ENCODE assay signal across 29 mouse cellular contexts in the genomic region with DNA sequence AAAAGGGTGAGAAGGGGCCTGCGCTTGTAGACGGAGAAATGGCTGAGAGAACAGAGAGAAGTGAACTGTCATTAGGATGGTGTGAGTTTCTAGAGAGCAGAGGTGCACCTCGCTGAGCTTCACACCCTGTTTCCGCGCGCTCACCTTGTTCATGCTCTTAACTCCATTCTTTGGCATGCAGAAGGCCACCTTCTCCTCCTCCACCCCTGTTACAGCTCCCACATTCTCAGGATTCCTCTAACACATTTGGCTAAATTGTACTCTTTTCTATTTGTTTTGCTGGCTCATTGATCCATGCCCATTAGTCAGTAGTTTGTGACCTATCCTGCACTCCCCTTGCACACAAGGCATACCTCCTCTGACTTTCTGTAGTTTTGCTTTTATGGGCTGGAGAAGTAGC. TPM values are rescaled to one million over a fixed set of nuclear protein-coding genes. Genes with fewer than 3 reads are reported as not detected.
A peak's percentile ranks its signal among the peaks of the same experiment; 100 is the strongest.
DNase-seq lines count a peak whose midpoint lies in the region; ATAC-seq and TF ChIP-seq lines count a peak whose summit lies in the region.
"Had no signal": no experiment of that assay in that cellular context is flagged by ENCODE, and none has a peak within 500 bp of the region (broad histone marks: within the 10 kb centered on the region; RNA-seq: fewer than 3 reads in every experiment).

No protein-coding gene starts in this region.

- in situ Hi-C loops in Patski (cut with MboI; ENCODE audit: low pct_unique_long_range_greater_than_20kb) = no loop called here

- DNase-seq in kidney, postnatal 25 days = no peak
- peak; percentile 41 for DNase-seq in kidney, postnatal 0 days (ENCODE audit: low spot score)
- no peak for DNase-seq in kidney, adult 8-10 months
- DNase-seq in Patski (ENCODE audit: low read depth, low spot score) = peak; percentile 6
- peak; percentile 21 for DNase-seq in R1 (ENCODE audit: low read depth, low spot score)
- no peak for DNase-seq in frontal cortex, postnatal 14 days (ENCODE audit: low spot score in 2 of 2)
- no peak for DNase-seq in hindbrain, postnatal 0 days (ENCODE audit: low spot score)
- DNase-seq: adrenal gland, adult 8-10 months; adrenal gland, postnatal 14 days; adrenal gland, postnatal 36 days; cerebellum, adult 11-12 months; cerebellum, adult 2 months; cerebellum, adult 9-10 months; cerebellum, postnatal 10 days; cerebellum, postnatal 25 days; forebrain, postnatal 0 days had no signal

- 72% methylated on average over 6 of the region's 6 CpGs for WGBS in kidney, embryonic 15.5 days
- 51% methylated on average over 6 of the region's 6 CpGs for WGBS in kidney, postnatal 0 days
- WGBS in hindbrain, postnatal 0 days = 84% methylated on average over 6 of the region's 6 CpGs

- 0 out of 2 replicates have a peak, but pooled peaks cover 7% of the 10 kb centered on the region for H3K4me1 ChIP-seq in kidney, embryonic 15.5 days
- H3K4me1 ChIP-seq in kidney, postnatal 0 days (replicated peaks; ENCODE audit: insufficient read depth, low read length) = no peaks in the 10 kb centered on the region
- H3K4me1 ChIP-seq in hindbrain, postnatal 0 days (ENCODE audit: insufficient read depth, low read length) = no peaks in the 10 kb centered on the region
- H3K4me1 ChIP-seq: embryonic facial prominence, embryonic 10.5 days; embryonic facial prominence, embryonic 12.5 days; forebrain, embryonic 13.5 days; forebrain, embryonic 15.5 days had no signal

- H3K9me3 ChIP-seq in kidney, embryonic 15.5 days (replicated peaks) = no peaks in the 10 kb centered on the region
- no peaks in the 10 kb centered on the region for H3K9me3 ChIP-seq in kidney, postnatal 0 days (replicated peaks; ENCODE audit: low read length)
- H3K9me3 ChIP-seq in hindbrain, postnatal 0 days (ENCODE audit: low read length) = no peaks in the 10 kb centered on the region
- H3K9me3 ChIP-seq: embryonic facial prominence, embryonic 10.5 days; embryonic facial prominence, embryonic 12.5 days; forebrain, embryonic 13.5 days; forebrain, embryonic 15.5 days had no signal

- no peaks in the 10 kb centered on the region for H3K27me3 ChIP-seq in kidney, embryonic 15.5 days
- H3K27me3 ChIP-seq in kidney, postnatal 0 days (ENCODE audit: insufficient read depth, low read length) = no peaks in the 10 kb centered on the region
- no peaks in the 10 kb centered on the region for H3K27me3 ChIP-seq in Patski
- H3K27me3 ChIP-seq in hindbrain, postnatal 0 days (ENCODE audit: insufficient read depth, low read length) = no peaks in the 10 kb centered on the region
- H3K27me3 ChIP-seq: embryonic facial prominence, embryonic 12.5 days; forebrain, embryonic 13.5 days; forebrain, embryonic 15.5 days had no signal

- POLR2A ChIA-PET in Patski (lab: Charles Lee) = interaction anchor here (0.9 to 1.4 kb wide), 2 partner anchors 9 to 13 kb away, joined by 3 read pairs; no protein-coding TSS in a partner anchor

- H3K4me2 ChIP-seq in kidney, embryonic 15.5 days = no peak overlapping the region
- no peak overlapping the region for H3K4me2 ChIP-seq in kidney, postnatal 0 days (ENCODE audit: low read length)
- H3K4me2 ChIP-seq in hindbrain, postnatal 0 days (ENCODE audit: low read depth, low read length) = no peak overlapping the region
- H3K4me2 ChIP-seq: embryonic facial prominence, embryonic 12.5 days; forebrain, embryonic 13.5 days; forebrain, embryonic 15.5 days had no signal

- peak; percentile 54; the same call in 1 of the 2 replicates for ATAC-seq in kidney, embryonic 15.5 days (replicated peaks; ENCODE audit: low FRiP score)
- peak; percentile 52; the same call in 1 of the 2 replicates for ATAC-seq in kidney, postnatal 0 days (replicated peaks; ENCODE audit: low FRiP score, low read depth)
- peak; percentile 97 for ATAC-seq in Patski
- no peak for ATAC-seq in hindbrain, postnatal 0 days
- ATAC-seq: activated CD4-positive, CD25-positive, alpha-beta regulatory T cell, adult 4 months; forebrain, embryonic 13.5 days; forebrain, embryonic 15.5 days; forebrain, postnatal 0 days had no signal

- no peak for TF ChIP-seq CTCF in kidney, postnatal 0 days (IDR thresholded peaks at IDR 0.05; ENCODE audit: low read depth)
- no peak for TF ChIP-seq CTCF in Patski (IDR thresholded peaks at IDR 0.05)
- no peak for TF ChIP-seq CTCF in hindbrain, postnatal 0 days (IDR thresholded peaks at IDR 0.05; ENCODE audit: low read depth)

- CTCF ChIA-PET in Patski (lab: Charles Lee) = interaction anchor here (0.7 to 5.3 kb wide), 4 partner anchors 13 to 44 kb away, joined by 3 to 24 read pairs (median 4); no protein-coding TSS in a partner anchor

- no peak overlapping the region for H3K27ac ChIP-seq in kidney, embryonic 15.5 days
- no peak overlapping the region for H3K27ac ChIP-seq in kidney, postnatal 0 days
- H3K27ac ChIP-seq in hindbrain, postnatal 0 days = no peak overlapping the region
- H3K27ac ChIP-seq: embryonic facial prominence, embryonic 10.5 days; embryonic facial prominence, embryonic 12.5 days; forebrain, embryonic 13.5 days; forebrain, embryonic 15.5 days had no signal

- H3K36me3 ChIP-seq in kidney, embryonic 15.5 days = no peaks in the 10 kb centered on the region
- no peaks in the 10 kb centered on the region for H3K36me3 ChIP-seq in kidney, postnatal 0 days (ENCODE audit: insufficient read depth, low read length)
- no peaks in the 10 kb centered on the region for H3K36me3 ChIP-seq in hindbrain, postnatal 0 days (ENCODE audit: insufficient read depth, low read length)
- H3K36me3 ChIP-seq: embryonic facial prominence, embryonic 10.5 days; embryonic facial prominence, embryonic 12.5 days; forebrain, embryonic 15.5 days had no signal

- no peak overlapping the region for H3K9ac ChIP-seq in kidney, embryonic 15.5 days
- H3K9ac ChIP-seq in kidney, postnatal 0 days (ENCODE audit: low read depth, low read length) = no peak overlapping the region
- H3K9ac ChIP-seq in hindbrain, postnatal 0 days (replicated peaks; ENCODE audit: low read length) = no peak overlapping the region
- H3K9ac ChIP-seq: embryonic facial prominence, embryonic 12.5 days; forebrain, embryonic 13.5 days; forebrain, embryonic 15.5 days; forebrain, postnatal 0 days had no signal

- H3K4me3 ChIP-seq in kidney, embryonic 15.5 days (replicated peaks) = no peak overlapping the region
- H3K4me3 ChIP-seq in kidney, postnatal 0 days (replicated peaks; ENCODE audit: low read depth, low read length) = no peak overlapping the region
- H3K4me3 ChIP-seq in hindbrain, postnatal 0 days (ENCODE audit: low read length) = no peak overlapping the region
- H3K4me3 ChIP-seq: embryonic facial prominence, embryonic 10.5 days; embryonic facial prominence, embryonic 12.5 days; forebrain, embryonic 13.5 days; forebrain, embryonic 15.5 days had no signal

RNA-seq across cellular contexts. Expression of a gene that starts 23.6 kb away (rescaled TPM):
- polyA plus RNA-seq in kidney, embryonic 15.5 days (2015; fragmentation: Nextera tagmentation; extraction: Ambion mirVana) = 57.5 and 58.1 TPM in 2 replicates
- polyA plus RNA-seq in kidney, postnatal 0 days (2015; fragmentation: Nextera tagmentation; extraction: Ambion mirVana) = 138 and 140 TPM in 2 replicates
- 0.81 TPM for polyA plus RNA-seq in Patski (2021)
- total RNA-seq in hindbrain, postnatal 0 days (2014; rRNA removed) = not detected in 2 replicates
- not detected in 2 replicates for polyA plus RNA-seq in hindbrain, postnatal 0 days (2015; fragmentation: Nextera tagmentation; extraction: Ambion mirVana)
- total RNA-seq: adrenal gland, postnatal 36 days; ES-E14; forebrain, postnatal 0 days; MEL had no signal
- polyA plus RNA-seq: activated CD4-positive, CD25-positive, alpha-beta regulatory T cell, adult 4 months; C2C12; cerebellum, adult 2 months; cortical plate, adult 2 months; embryonic facial prominence, embryonic 10.5 days; embryonic facial prominence, embryonic 12.5 days; embryonic facial prominence, embryonic 14.5 days; forebrain, embryonic 11.5 days; forebrain, embryonic 13.5 days; forebrain, embryonic 15.5 days; forebrain, postnatal 0 days had no signal

RNA-seq across cellular contexts. Expression of a gene that starts 41.3 kb away (rescaled TPM):
- not detected in 2 replicates for polyA plus RNA-seq in kidney, embryonic 15.5 days (2015; fragmentation: Nextera tagmentation; extraction: Ambion mirVana)
- not detected in 2 replicates for polyA plus RNA-seq in kidney, postnatal 0 days (2015; fragmentation: Nextera tagmentation; extraction: Ambion mirVana)
- not detected for polyA plus RNA-seq in Patski (2021)
- not detected in 2 replicates for total RNA-seq in hindbrain, postnatal 0 days (2014; rRNA removed)
- polyA plus RNA-seq in hindbrain, postnatal 0 days (2015; fragmentation: Nextera tagmentation; extraction: Ambion mirVana) = not detected in 2 replicates
- total RNA-seq: adrenal gland, adult 18-20 months; adrenal gland, adult 8-10 months; adrenal gland, postnatal 14 days; adrenal gland, postnatal 36 days; ES-E14; forebrain, postnatal 0 days; MEL had no signal
- polyA plus RNA-seq: activated CD4-positive, CD25-positive, alpha-beta regulatory T cell, adult 4 months; C2C12; cerebellum, adult 2 months; cortical plate, adult 2 months; embryonic facial prominence, embryonic 10.5 days; embryonic facial prominence, embryonic 12.5 days; embryonic facial prominence, embryonic 14.5 days; forebrain, embryonic 11.5 days; forebrain, embryonic 13.5 days; forebrain, embryonic 15.5 days; forebrain, postnatal 0 days had no signal

RNA-seq across cellular contexts. Expression of a gene that starts 46.2 kb away (rescaled TPM):
- polyA plus RNA-seq in kidney, embryonic 15.5 days (2015; fragmentation: Nextera tagmentation; extraction: Ambion mirVana) = 2.4 and 2.5 TPM in 2 replicates
- polyA plus RNA-seq in kidney, postnatal 0 days (2015; fragmentation: Nextera tagmentation; extraction: Ambion mirVana) = 4.9 TPM in 2 replicates
- 59.9 TPM for polyA plus RNA-seq in Patski (2021)
- 0.42 and 1.3 TPM in 2 replicates for total RNA-seq in hindbrain, postnatal 0 days (2014; rRNA removed)
- polyA plus RNA-seq in hindbrain, postnatal 0 days (2015; fragmentation: Nextera tagmentation; extraction: Ambion mirVana) = 0.83 and 1.5 TPM in 2 replicates

RNA-seq across cellular contexts. Expression of a gene that starts 49.0 kb away (rescaled TPM):
- not detected in 2 replicates for polyA plus RNA-seq in kidney, embryonic 15.5 days (2015; fragmentation: Nextera tagmentation; extraction: Ambion mirVana)
- polyA plus RNA-seq in kidney, postnatal 0 days (2015; fragmentation: Nextera tagmentation; extraction: Ambion mirVana) = 0.11 and 0.18 TPM in 2 replicates
- polyA plus RNA-seq in Patski (2021) = not detected
- total RNA-seq in hindbrain, postnatal 0 days (2014; rRNA removed) = not detected in 2 replicates
- polyA plus RNA-seq in hindbrain, postnatal 0 days (2015; fragmentation: Nextera tagmentation; extraction: Ambion mirVana) = not detected in 2 replicates
- total RNA-seq: adrenal gland, adult 18-20 months; adrenal gland, adult 8-10 months; adrenal gland, postnatal 14 days; adrenal gland, postnatal 36 days; ES-E14; forebrain, postnatal 0 days; MEL had no signal
- polyA plus RNA-seq: activated CD4-positive, CD25-positive, alpha-beta regulatory T cell, adult 4 months; C2C12; cerebellum, adult 2 months; cortical plate, adult 2 months; embryonic facial prominence, embryonic 10.5 days; embryonic facial prominence, embryonic 12.5 days; embryonic facial prominence, embryonic 14.5 days; forebrain, embryonic 11.5 days; forebrain, embryonic 13.5 days; forebrain, embryonic 15.5 days; forebrain, postnatal 0 days had no signal

Comparison
In these comparisons a context has a peak if more than half of its experiments do, and no peak if none do; other contexts are left out.
1. DNase-seq: peak in kidney, postnatal 0 days (single experiment), Patski (single experiment) and R1 (single experiment); none in kidney, postnatal 25 days (0 of 2), kidney, adult 8-10 months (0 of 2), frontal cortex, postnatal 14 days (0 of 2) and hindbrain, postnatal 0 days (single experiment).
2. RNA of a gene that starts 23.6 kb away (polyA plus RNA-seq): 138 to 140 TPM in kidney, postnatal 0 days and 57.5 to 58.1 TPM in kidney, embryonic 15.5 days; 0.81 TPM in Patski (single experiment) and not detected in hindbrain, postnatal 0 days; every median in the first group is over 10 times any median in the second.
3. RNA of a gene that starts 46.2 kb away (polyA plus RNA-seq): 59.9 TPM in Patski (single experiment); 4.9 TPM in kidney, postnatal 0 days, 2.4 to 2.5 TPM in kidney, embryonic 15.5 days and 0.83 to 1.5 TPM in hindbrain, postnatal 0 days; every median in the first group is over 10 times any median in the second.